Mouse (Mus musculus) heart, adult 2 months (tissue): ENCODE data around the gene Hacd3.

ENCODE experiments used
- CTCF ChIP-seq: fragments of 200-600 bp; IDR thresholded peaks from 2 replicates; pipeline ENCODE4 v1.8.1; 2022; ENCODE audit warnings: antibody characterized with exemption, mild to moderate bottlenecking, moderate library complexity
- EP300 ChIP-seq: fragments of 200-500 bp; IDR thresholded peaks from 2 replicates; pipeline ENCODE4 v1.6.1; 2011; ENCODE audit warnings: low read depth, low read length, control low read depth; ENCODE audit not compliant: insufficient read depth
- POLR2A ChIP-seq: fragments of 200-500 bp; IDR thresholded peaks from 2 replicates; pipeline ENCODE4 v1.6.1; 2011; ENCODE audit warnings: mild to moderate bottlenecking, low read depth, low read length, control low read depth; ENCODE audit not compliant: insufficient read depth

GRCm38 (mm10) chr9:65015461-65016222 is 5.9 kb downstream of the Hacd3 start:
- no peak for TF ChIP-seq CTCF
- no peak for TF ChIP-seq POLR2A
- TF ChIP-seq EP300: no peak
